Comparison of ENCODE assay signal across 8 mouse cellular contexts in the genomic region with DNA sequence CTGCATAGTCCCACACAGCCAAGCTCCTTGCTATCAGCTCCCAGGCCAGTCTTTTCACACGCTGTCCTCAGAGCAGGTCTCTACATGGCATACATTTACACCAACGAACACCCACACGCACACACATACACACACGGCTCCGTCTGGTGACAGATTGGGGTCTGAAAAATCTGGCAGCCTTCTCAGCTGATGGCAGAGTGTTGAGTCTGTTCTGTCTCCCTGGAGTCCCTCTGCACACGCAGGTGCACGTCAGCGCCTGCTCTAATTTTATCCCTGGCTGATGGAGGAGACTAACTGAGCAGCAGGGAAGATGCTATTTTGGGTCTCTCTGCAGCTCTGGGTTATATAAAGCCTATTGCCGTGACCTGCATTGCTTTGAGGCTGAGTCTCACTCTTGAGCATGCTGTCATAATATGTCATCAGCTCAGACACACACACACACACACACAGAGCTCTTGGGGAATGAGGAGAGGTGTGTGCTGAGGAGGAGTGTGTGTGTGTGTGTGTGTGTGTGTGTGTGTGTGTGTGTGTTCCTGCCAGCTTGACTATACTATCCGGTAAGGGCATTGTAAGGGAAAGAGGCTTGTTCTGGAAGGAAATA. TPM values are rescaled to one million over a fixed set of nuclear protein-coding genes. Genes with fewer than 3 reads are reported as not detected.
A peak's percentile ranks its signal among the peaks of the same experiment; 100 is the strongest.
DNase-seq lines count a peak whose midpoint lies in the region; ATAC-seq and TF ChIP-seq lines count a peak whose summit lies in the region.

No protein-coding gene starts in this region.

- no peak overlapping the region for H3K4me2 ChIP-seq in lung, embryonic 15.5 days
- H3K4me2 ChIP-seq in forebrain, embryonic 12.5 days = no peak overlapping the region
- H3K4me2 ChIP-seq in heart, embryonic 15.5 days = peak overlapping the region; percentile 45

- intact Hi-C loops in left cerebral cortex, adult 2 months (cut with DNase I) = loop anchor here (1.0 to 5.0 kb wide), 4 partner anchors 19 to 59 kb away; no protein-coding TSS in a partner anchor

- 26% methylated on average over 10 of the region's 10 CpGs for WGBS in lung, embryonic 15.5 days
- WGBS in forebrain, embryonic 12.5 days = 61% methylated on average over 10 of the region's 10 CpGs
- 16% methylated on average over 10 of the region's 10 CpGs for WGBS in heart, embryonic 15.5 days

- H3K27ac ChIP-seq in lung, embryonic 15.5 days = peak overlapping the region; percentile 56
- peak overlapping the region; percentile 68 for H3K27ac ChIP-seq in forebrain, embryonic 12.5 days
- H3K27ac ChIP-seq in heart, embryonic 15.5 days = peak overlapping the region; percentile 88
- peak overlapping the region; percentile 47 for H3K27ac ChIP-seq in left cerebral cortex, adult 2 months

- no peaks in the 10 kb centered on the region for H3K27me3 ChIP-seq in lung, embryonic 15.5 days
- H3K27me3 ChIP-seq in forebrain, embryonic 12.5 days = no peaks in the 10 kb centered on the region
- H3K27me3 ChIP-seq in heart, embryonic 15.5 days = no peaks in the 10 kb centered on the region

- no peak for DNase-seq in lung, adult 18-20 months
- peak; percentile 77 to 78 for DNase-seq in left cerebral cortex, adult 2 months (ENCODE audit: extremely low spot score in 1 of 2, low spot score in 2 of 2)
- DNase-seq in right cerebral cortex, postnatal 14 days = peak; percentile 74
- DNase-seq in adipocyte (ENCODE audit: low spot score) = no peak

- H3K36me3 ChIP-seq in lung, embryonic 15.5 days = no peaks in the 10 kb centered on the region
- H3K36me3 ChIP-seq in forebrain, embryonic 12.5 days (replicated peaks) = no peaks in the 10 kb centered on the region
- H3K36me3 ChIP-seq in heart, embryonic 15.5 days = no peaks in the 10 kb centered on the region

- peak; percentile 62; the same call in 1 of the 2 replicates for ATAC-seq in lung, embryonic 15.5 days (ENCODE audit: borderline replicate concordance, extremely low read depth, low FRiP score, low TSS enrichment)
- peak; percentile 73; the same call in 1 of the 2 replicates for ATAC-seq in forebrain, embryonic 12.5 days (ENCODE audit: low FRiP score)
- ATAC-seq in heart, embryonic 15.5 days (replicated peaks; ENCODE audit: insufficient number of reproducible peaks, insufficient read depth, low FRiP score, low read depth) = peak; percentile 93
- no peak for ATAC-seq in granulocyte monocyte progenitor cell, adult 5-6 weeks (replicated peaks; ENCODE audit: poor library complexity, severe bottlenecking)

- H3K9ac ChIP-seq in lung, embryonic 15.5 days = no peak overlapping the region
- H3K9ac ChIP-seq in forebrain, embryonic 12.5 days = no peak overlapping the region
- 0 out of 2 replicates have a peak overlapping the region, but pooled peaks have one; percentile 5 for H3K9ac ChIP-seq in heart, embryonic 15.5 days

- H3K4me3 ChIP-seq in lung, embryonic 15.5 days = no peak overlapping the region
- H3K4me3 ChIP-seq in forebrain, embryonic 12.5 days (replicated peaks) = no peak overlapping the region
- H3K4me3 ChIP-seq in heart, embryonic 15.5 days = 0 out of 2 replicates have a peak overlapping the region, but pooled peaks have one; percentile 4
- no peak overlapping the region for H3K4me3 ChIP-seq in left cerebral cortex, adult 2 months

- no peaks in the 10 kb centered on the region for H3K9me3 ChIP-seq in lung, embryonic 15.5 days
- H3K9me3 ChIP-seq in forebrain, embryonic 12.5 days = no peaks in the 10 kb centered on the region
- no peaks in the 10 kb centered on the region for H3K9me3 ChIP-seq in heart, embryonic 15.5 days (replicated peaks)

- H3K4me1 ChIP-seq in lung, embryonic 15.5 days = peaks cover 7% of the 10 kb centered on the region; the same call in 1 of the 2 replicates
- H3K4me1 ChIP-seq in forebrain, embryonic 12.5 days = peaks cover 31% of the 10 kb centered on the region
- H3K4me1 ChIP-seq in heart, embryonic 15.5 days (replicated peaks) = peaks cover 40% of the 10 kb centered on the region

- no peak for TF ChIP-seq CTCF in left cerebral cortex, adult 2 months (IDR thresholded peaks at IDR 0.05)

RNA-seq across cellular contexts. Expression of a gene that starts 37.6 kb away (rescaled TPM):
- polyA plus RNA-seq in lung, embryonic 15.5 days (2015; fragmentation: Nextera tagmentation; extraction: Ambion mirVana) = 5.5 and 5.7 TPM in 2 replicates
- polyA plus RNA-seq in forebrain, embryonic 12.5 days (2016; fragmentation: Nextera tagmentation; extraction: Ambion mirVana) = 0.80 and 1.1 TPM in 2 replicates
- 5.4 and 5.9 TPM in 2 replicates for polyA plus RNA-seq in heart, embryonic 15.5 days (2015; fragmentation: Nextera tagmentation; extraction: Ambion mirVana)
- 10 to 100 TPM; 56.9 to 88.9 TPM for total RNA-seq in left cerebral cortex, adult 2 months (2021)
- 35.1 and 50.4 TPM in 2 replicates for total RNA-seq in granulocyte monocyte progenitor cell, adult 5-6 weeks (2014; fragmentation: Nextera tagmentation)
- total RNA-seq in granulocyte monocyte progenitor cell, adult 5-6 weeks (2017) = 137 and 160 TPM in 2 replicates

Comparison
In these comparisons a context has a peak if more than half of its experiments do, and no peak if none do; other contexts are left out.
1. DNase-seq: peak in left cerebral cortex, adult 2 months (2 of 2) and right cerebral cortex, postnatal 14 days (single experiment); none in lung, adult 18-20 months (0 of 2) and adipocyte (single experiment).
2. Peak in every context shown above with its lines, with median percentiles within 50 percentile points of each other: H3K27ac ChIP-seq.